Mouse (Mus musculus): ENCODE measurements around the gene Eva1c. TPM values are rescaled to one million over a fixed set of nuclear protein-coding genes. Genes with fewer than 3 reads are reported as not detected.

Eva1c gene
- total RNA-seq, 1 experiment: 2.0 TPM

GRCm38 (mm10) chr16:90865652-90866051 is 39.1 kb downstream of the Eva1c start:
- in situ Hi-C loops (cut with MboI; ENCODE audit: low sequenced_read_pairs in 2 of 2, unreplicated experiment in 2 of 2): no loop called here
- no peak for DNase-seq (ENCODE audit: low read depth, low spot score)
- no peak overlapping the region for H3K9ac ChIP-seq (ENCODE audit: insufficient read depth, low read depth, low read length, poor library complexity, severe bottlenecking)
- H3K4me3 ChIP-seq (ENCODE audit: insufficient read depth in 1 of 2, low read depth in 1 of 2, low read length in 2 of 2, poor library complexity in 1 of 2, severe bottlenecking in 1 of 2): no peak overlapping the region
- H3K36me3 ChIP-seq (ENCODE audit: control insufficient read depth, insufficient read depth, low read length, poor library complexity, severe bottlenecking): no peaks in the 10 kb centered on the region
- H3K27ac ChIP-seq (ENCODE audit: insufficient read depth, low read depth, low read length, poor library complexity, severe bottlenecking): no peak overlapping the region
- H3K4me1 ChIP-seq (ENCODE audit: control insufficient read depth in 2 of 2, insufficient read depth in 2 of 2, low read length in 2 of 2, poor library complexity in 1 of 2): peaks cover 3 to 8% of the 10 kb centered on the region in 2 experiments
- H3K9me3 ChIP-seq (ENCODE audit: control insufficient read depth, insufficient read depth, low read depth, low read length): no peaks in the 10 kb centered on the region
- no peak for TF ChIP-seq MAFK (IDR thresholded peaks at IDR 0.05; ENCODE audit: insufficient read depth, low read depth, low read length)
- TF ChIP-seq ZNF384 (IDR thresholded peaks at IDR 0.05; ENCODE audit: low read depth, low read length): no peak
- TF ChIP-seq ZC3H11A (IDR thresholded peaks at IDR 0.05; ENCODE audit: borderline replicate concordance, low read depth, low read length): no peak
- no peak for TF ChIP-seq HCFC1 (IDR thresholded peaks at IDR 0.05; ENCODE audit: borderline replicate concordance, insufficient read depth, low read length)
- no peak for TF ChIP-seq CHD2 (IDR thresholded peaks at IDR 0.05; ENCODE audit: low read depth, low read length)

GRCm38 (mm10) chr16:90868129-90868528 is 41.6 kb downstream of the Eva1c start:
- no peak for TF ChIP-seq MAFK (IDR thresholded peaks at IDR 0.05; ENCODE audit: insufficient read depth, low read depth, low read length)
- TF ChIP-seq ZC3H11A (IDR thresholded peaks at IDR 0.05; ENCODE audit: borderline replicate concordance, low read depth, low read length): no peak
- no peak for TF ChIP-seq CHD2 (IDR thresholded peaks at IDR 0.05; ENCODE audit: low read depth, low read length)
- no peak for TF ChIP-seq HCFC1 (IDR thresholded peaks at IDR 0.05; ENCODE audit: borderline replicate concordance, insufficient read depth, low read length)
- TF ChIP-seq ZNF384 (IDR thresholded peaks at IDR 0.05; ENCODE audit: low read depth, low read length): no peak
- H3K27ac ChIP-seq (ENCODE audit: insufficient read depth, low read depth, low read length, poor library complexity, severe bottlenecking): no peak overlapping the region
- H3K36me3 ChIP-seq (ENCODE audit: control insufficient read depth, insufficient read depth, low read length, poor library complexity, severe bottlenecking): no peaks in the 10 kb centered on the region
- H3K9me3 ChIP-seq (ENCODE audit: control insufficient read depth, insufficient read depth, low read depth, low read length): no peaks in the 10 kb centered on the region
- in situ Hi-C loops (cut with MboI; ENCODE audit: low sequenced_read_pairs in 2 of 2, unreplicated experiment in 2 of 2): no loop called here
- H3K4me1 ChIP-seq (ENCODE audit: control insufficient read depth in 2 of 2, insufficient read depth in 2 of 2, low read length in 2 of 2, poor library complexity in 1 of 2): peaks cover 3 to 8% of the 10 kb centered on the region in 2 experiments
- DNase-seq (ENCODE audit: low read depth, low spot score): no peak
- 0 out of 2 replicates have a peak overlapping the region, but pooled peaks have one; percentile 2 for H3K9ac ChIP-seq (ENCODE audit: insufficient read depth, low read depth, low read length, poor library complexity, severe bottlenecking)
- no peak overlapping the region for H3K4me3 ChIP-seq (ENCODE audit: insufficient read depth in 1 of 2, low read depth in 1 of 2, low read length in 2 of 2, poor library complexity in 1 of 2, severe bottlenecking in 1 of 2)

- Histone ChIP-seq H3K36me3 (ENCODE audit: control insufficient read depth, insufficient read depth, low read length, poor library complexity, severe bottlenecking) (no peaks in the 10 kb centered on the region), H3K4me1 (ENCODE audit: control insufficient read depth in 2 of 2, insufficient read depth in 2 of 2, low read length in 2 of 2, poor library complexity in 1 of 2) (peaks cover 3 to 8% of the 10 kb centered on the region in 2 experiments), H3K9ac (ENCODE audit: insufficient read depth, low read depth, low read length, poor library complexity, severe bottlenecking) (no peak overlapping the region), H3K4me3 (ENCODE audit: insufficient read depth in 1 of 2, low read depth in 1 of 2, low read length in 2 of 2, poor library complexity in 1 of 2, severe bottlenecking in 1 of 2) (no peak overlapping the region), H3K27ac (ENCODE audit: insufficient read depth, low read depth, low read length, poor library complexity, severe bottlenecking) (no peak overlapping the region), H3K9me3 (ENCODE audit: control insufficient read depth, insufficient read depth, low read depth, low read length) (no peaks in the 10 kb centered on the region)
- in situ Hi-C loops (cut with MboI; ENCODE audit: low sequenced_read_pairs in 2 of 2, unreplicated experiment in 2 of 2): no loop called here
- no peak for TF ChIP-seq ZC3H11A (IDR thresholded peaks at IDR 0.05; ENCODE audit: borderline replicate concordance, low read depth, low read length)
- TF ChIP-seq MAFK (IDR thresholded peaks at IDR 0.05; ENCODE audit: insufficient read depth, low read depth, low read length): no peak
- TF ChIP-seq ZNF384 (IDR thresholded peaks at IDR 0.05; ENCODE audit: low read depth, low read length): no peak
- TF ChIP-seq CHD2 (IDR thresholded peaks at IDR 0.05; ENCODE audit: low read depth, low read length): no peak
- DNase-seq (ENCODE audit: low read depth, low spot score): no peak
Observed at GRCm38 (mm10) chr16:90869361-90869760, 42.8 kb downstream of the Eva1c start.

- H3K9ac ChIP-seq (ENCODE audit: insufficient read depth, low read depth, low read length, poor library complexity, severe bottlenecking): no peak overlapping the region
- peaks cover 0 to 6% of the 10 kb centered on the region in 2 experiments; a peak in 3 of 4 replicates for H3K4me1 ChIP-seq (ENCODE audit: control insufficient read depth in 2 of 2, insufficient read depth in 2 of 2, low read length in 2 of 2, poor library complexity in 1 of 2)
- no peak for DNase-seq (ENCODE audit: low read depth, low spot score)
- TF ChIP-seq MAFK (IDR thresholded peaks at IDR 0.05; ENCODE audit: insufficient read depth, low read depth, low read length): no peak
- no peak for TF ChIP-seq HCFC1 (IDR thresholded peaks at IDR 0.05; ENCODE audit: borderline replicate concordance, insufficient read depth, low read length)
- no peak for TF ChIP-seq CHD2 (IDR thresholded peaks at IDR 0.05; ENCODE audit: low read depth, low read length)
- TF ChIP-seq ZNF384 (IDR thresholded peaks at IDR 0.05; ENCODE audit: low read depth, low read length): no peak
- no peak for TF ChIP-seq ZC3H11A (IDR thresholded peaks at IDR 0.05; ENCODE audit: borderline replicate concordance, low read depth, low read length)
- no peak overlapping the region for H3K4me3 ChIP-seq (ENCODE audit: insufficient read depth in 1 of 2, low read depth in 1 of 2, low read length in 2 of 2, poor library complexity in 1 of 2, severe bottlenecking in 1 of 2)
- in situ Hi-C loops (cut with MboI; ENCODE audit: low sequenced_read_pairs in 2 of 2, unreplicated experiment in 2 of 2): no loop called here
- no peak overlapping the region for H3K27ac ChIP-seq (ENCODE audit: insufficient read depth, low read depth, low read length, poor library complexity, severe bottlenecking)
- no peaks in the 10 kb centered on the region for H3K9me3 ChIP-seq (ENCODE audit: control insufficient read depth, insufficient read depth, low read depth, low read length)
- H3K36me3 ChIP-seq (ENCODE audit: control insufficient read depth, insufficient read depth, low read length, poor library complexity, severe bottlenecking): no peaks in the 10 kb centered on the region
Observed at GRCm38 (mm10) chr16:90872936-90873335, 46.4 kb downstream of the Eva1c start.

GRCm38 (mm10) chr16:90874536-90874935 is 48.0 kb downstream of the Eva1c start:
- TF ChIP-seq HCFC1 (IDR thresholded peaks at IDR 0.05; ENCODE audit: borderline replicate concordance, insufficient read depth, low read length) (no peak), CHD2 (IDR thresholded peaks at IDR 0.05; ENCODE audit: low read depth, low read length) (no peak), ZC3H11A (IDR thresholded peaks at IDR 0.05; ENCODE audit: borderline replicate concordance, low read depth, low read length) (no peak), ZNF384 (IDR thresholded peaks at IDR 0.05; ENCODE audit: low read depth, low read length) (no peak), MAFK (IDR thresholded peaks at IDR 0.05; ENCODE audit: insufficient read depth, low read depth, low read length) (no peak)
- Histone ChIP-seq H3K27ac (ENCODE audit: insufficient read depth, low read depth, low read length, poor library complexity, severe bottlenecking) (no peak overlapping the region), H3K4me1 (ENCODE audit: control insufficient read depth in 2 of 2, insufficient read depth in 2 of 2, low read length in 2 of 2, poor library complexity in 1 of 2) (peaks cover 0 to 2% of the 10 kb centered on the region in 2 experiments; a peak in 2 of 4 replicates), H3K9ac (ENCODE audit: insufficient read depth, low read depth, low read length, poor library complexity, severe bottlenecking) (no peak overlapping the region), H3K4me3 (ENCODE audit: insufficient read depth in 1 of 2, low read depth in 1 of 2, low read length in 2 of 2, poor library complexity in 1 of 2, severe bottlenecking in 1 of 2) (no peak overlapping the region), H3K36me3 (ENCODE audit: control insufficient read depth, insufficient read depth, low read length, poor library complexity, severe bottlenecking) (no peaks in the 10 kb centered on the region), H3K9me3 (ENCODE audit: control insufficient read depth, insufficient read depth, low read depth, low read length) (no peaks in the 10 kb centered on the region)
- in situ Hi-C loops (cut with MboI; ENCODE audit: low sequenced_read_pairs in 2 of 2, unreplicated experiment in 2 of 2): no loop called here
- DNase-seq (ENCODE audit: low read depth, low spot score): no peak

Measured in ES-E14 (cell line).